Mouse (Mus musculus): Measurements from ENCODE around the gene 4930507D05Rik. TPM values are rescaled to one million over a fixed set of nuclear protein-coding genes. Genes with fewer than 3 reads are reported as not detected.
"Not testable (repeated sequence)": the region's sequence is repeated elsewhere in the genome, so short reads cannot be mapped to it uniquely, and the experiment has no call there.

The 4930507D05Rik gene
- polyA plus RNA-seq, 1 experiment from 2014 or later: 0.95 TPM

DNA sequence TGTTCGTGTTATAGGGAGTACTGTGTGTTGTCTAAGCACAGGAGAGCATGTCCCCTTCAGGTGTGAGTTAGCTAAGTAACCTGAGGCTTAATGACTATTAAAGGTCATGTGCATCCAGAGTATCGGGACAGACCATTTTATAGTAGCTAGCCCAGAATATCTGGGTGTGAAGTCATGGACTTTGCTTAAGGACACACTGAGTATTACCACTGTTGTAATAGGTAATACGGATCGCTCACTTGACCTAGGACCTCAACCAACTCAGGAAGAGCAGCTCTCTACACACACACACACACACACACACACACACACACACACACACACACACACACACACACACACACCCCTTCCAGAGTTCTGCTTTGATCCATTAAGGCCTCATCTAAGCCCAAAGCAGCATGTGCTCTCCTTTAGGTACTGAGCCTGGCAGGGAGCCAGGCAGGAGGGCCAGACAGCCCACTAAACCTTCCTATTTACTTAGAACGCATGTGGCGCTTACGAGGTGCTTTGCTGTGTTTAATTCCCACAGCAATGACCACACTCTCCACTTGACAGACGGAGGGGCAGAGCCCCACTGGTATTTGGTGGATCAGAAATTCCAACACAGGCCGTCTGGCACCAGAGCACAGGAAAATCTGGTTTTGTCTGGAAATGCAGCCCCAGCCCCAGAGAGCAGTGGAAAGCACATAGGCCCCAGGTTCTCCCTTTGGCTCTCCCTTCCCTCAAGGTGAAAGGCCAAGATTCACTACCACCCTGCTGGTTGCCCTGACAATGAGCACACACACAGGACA, 24.0 kb upstream of the 4930507D05Rik start:
- no peak for DNase-seq (ENCODE audit: low spot score)
- H3K27ac ChIP-seq: peak overlapping the region; percentile 47; the same call in 1 of the 2 replicates
- no peaks in the 10 kb centered on the region for H3K27me3 ChIP-seq (ENCODE audit: insufficient read depth, poor library complexity, severe bottlenecking)
- H3K9me3 ChIP-seq: no peaks in the 10 kb centered on the region
- H3K4me3 ChIP-seq: no peak overlapping the region
- 52% methylated on average over 9 of the region's 9 CpGs for WGBS
- peaks cover 28% of the 10 kb centered on the region for H3K36me3 ChIP-seq
- peaks cover 39% of the 10 kb centered on the region for H3K4me1 ChIP-seq

- Histone ChIP-seq H3K4me3 (no peak overlapping the region), H3K27me3 (ENCODE audit: insufficient read depth, poor library complexity, severe bottlenecking) (no peaks in the 10 kb centered on the region), H3K36me3 (peaks cover 79% of the 10 kb centered on the region), H3K9me3 (no peaks in the 10 kb centered on the region), H3K4me1 (peaks cover 5% of the 10 kb centered on the region), H3K27ac (no peak overlapping the region)
- 94% methylated on average over 5 of the region's 5 CpGs for WGBS
- no peak for DNase-seq (ENCODE audit: low spot score)
Measured at GRCm38 (mm10) chr10:62430427-62430826, 18.9 kb upstream of the 4930507D05Rik start.

- H3K9me3 ChIP-seq: no peaks in the 10 kb centered on the region
- H3K27me3 ChIP-seq (ENCODE audit: insufficient read depth, poor library complexity, severe bottlenecking): no peaks in the 10 kb centered on the region
- H3K27ac ChIP-seq: peak overlapping the region; percentile 99
- DNase-seq (ENCODE audit: low spot score): no peak
- WGBS: 32% methylated on average over 18 of the region's 18 CpGs
- H3K4me3 ChIP-seq: peak overlapping the region; percentile 96
- H3K36me3 ChIP-seq: peaks cover 23% of the 10 kb centered on the region
- H3K4me1 ChIP-seq: peaks cover 12% of the 10 kb centered on the region
Measured at GRCm38 (mm10) chr10:62450280-62450640, 971 bp downstream of the 4930507D05Rik start.

DNA sequence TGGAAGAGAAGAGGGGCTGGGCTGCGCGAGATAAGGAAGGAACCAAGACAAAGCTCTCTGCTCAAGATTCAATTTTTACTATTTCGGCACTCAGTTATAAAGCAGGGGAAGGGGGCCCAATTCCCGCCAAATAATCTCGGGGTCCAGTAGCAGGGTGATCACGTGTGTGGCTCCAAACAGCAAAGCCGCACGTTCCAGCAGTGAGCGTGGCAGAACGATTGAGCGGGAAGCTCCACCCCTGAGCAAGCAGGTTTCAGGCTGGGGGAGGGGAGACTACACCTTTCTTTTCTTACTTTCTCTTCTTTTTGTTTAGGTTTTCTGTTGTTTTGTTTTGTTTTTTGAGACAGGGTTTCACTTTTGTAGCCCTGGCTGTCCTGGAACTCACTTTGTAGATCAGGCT, 2.7 kb downstream of the 4930507D05Rik start:
- H3K27me3 ChIP-seq (ENCODE audit: insufficient read depth, poor library complexity, severe bottlenecking); H3K27ac ChIP-seq; H3K9me3 ChIP-seq; H3K4me3 ChIP-seq; DNase-seq (ENCODE audit: low spot score): not testable (repeated sequence)
- H3K4me1 ChIP-seq: peaks cover 12% of the 10 kb centered on the region
- 63% methylated on average over 11 of the region's 11 CpGs for WGBS
- H3K36me3 ChIP-seq: peaks cover 22% of the 10 kb centered on the region

DNA sequence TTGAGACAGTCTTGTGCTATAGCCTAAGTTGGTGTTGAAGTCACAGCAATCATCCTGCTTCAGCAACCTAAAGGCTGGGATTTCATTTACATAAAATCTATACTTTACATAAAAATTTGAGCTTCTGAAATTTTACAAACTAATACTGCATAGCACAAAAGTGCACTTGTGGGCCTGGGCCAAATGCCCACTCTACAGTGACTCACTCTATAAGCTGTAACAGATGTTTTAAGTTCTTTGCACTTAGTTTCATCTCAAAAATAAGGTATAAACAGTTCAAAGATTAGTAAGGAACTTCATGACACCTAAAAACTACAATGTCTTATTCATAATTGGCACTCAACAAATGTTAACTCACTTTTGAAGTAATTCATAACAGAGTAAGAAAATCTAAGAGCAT, 12.0 kb downstream of the 4930507D05Rik start:
- H3K36me3 ChIP-seq: peaks cover 59% of the 10 kb centered on the region
- H3K4me3 ChIP-seq: no peak overlapping the region
- H3K4me1 ChIP-seq: no peaks in the 10 kb centered on the region
- no peaks in the 10 kb centered on the region for H3K9me3 ChIP-seq
- no peak overlapping the region for H3K27ac ChIP-seq
- H3K27me3 ChIP-seq (ENCODE audit: insufficient read depth, poor library complexity, severe bottlenecking): no peaks in the 10 kb centered on the region
- DNase-seq (ENCODE audit: low spot score): no peak

- Histone ChIP-seq H3K9me3 (no peaks in the 10 kb centered on the region), H3K36me3 (peaks cover 3% of the 10 kb centered on the region; the same call in 1 of the 2 replicates), H3K27me3 (ENCODE audit: insufficient read depth, poor library complexity, severe bottlenecking) (no peaks in the 10 kb centered on the region), H3K27ac (no peak overlapping the region), H3K4me3 (no peak overlapping the region), H3K4me1 (no peaks in the 10 kb centered on the region)
- 92% methylated on average over 4 of the region's 4 CpGs for WGBS
- DNase-seq (ENCODE audit: low spot score): no peak
Measured at GRCm38 (mm10) chr10:62469736-62470135, 20.4 kb downstream of the 4930507D05Rik start.

- Histone ChIP-seq H3K27me3 (ENCODE audit: insufficient read depth, poor library complexity, severe bottlenecking) (no peaks in the 10 kb centered on the region), H3K9me3 (no peaks in the 10 kb centered on the region), H3K27ac (no peak overlapping the region), H3K4me1 (no peaks in the 10 kb centered on the region), H3K36me3 (peaks cover 3% of the 10 kb centered on the region; the same call in 1 of the 2 replicates), H3K4me3 (no peak overlapping the region)
- 55% methylated on average over 5 of the region's 5 CpGs for WGBS
- DNase-seq (ENCODE audit: low spot score): no peak
Measured at GRCm38 (mm10) chr10:62471105-62471504, 21.8 kb downstream of the 4930507D05Rik start.

GRCm38 (mm10) chr10:62474944-62475343, 25.7 kb downstream of the 4930507D05Rik start:
- no peaks in the 10 kb centered on the region for H3K9me3 ChIP-seq
- peaks cover 8% of the 10 kb centered on the region; the same call in 1 of the 2 replicates for H3K36me3 ChIP-seq
- DNase-seq (ENCODE audit: low spot score): no peak
- WGBS: 90% methylated on average over 10 of the region's 10 CpGs
- H3K27ac ChIP-seq: no peak overlapping the region
- no peaks in the 10 kb centered on the region for H3K27me3 ChIP-seq (ENCODE audit: insufficient read depth, poor library complexity, severe bottlenecking)
- no peak overlapping the region for H3K4me3 ChIP-seq
- no peaks in the 10 kb centered on the region for H3K4me1 ChIP-seq

GRCm38 (mm10) chr10:62476980-62477379, 27.7 kb downstream of the 4930507D05Rik start:
- H3K27me3 ChIP-seq (ENCODE audit: insufficient read depth, poor library complexity, severe bottlenecking): no peaks in the 10 kb centered on the region
- 78% methylated on average over 2 of the region's 2 CpGs for WGBS
- H3K9me3 ChIP-seq: no peaks in the 10 kb centered on the region
- no peak overlapping the region for H3K4me3 ChIP-seq
- H3K4me1 ChIP-seq: no peaks in the 10 kb centered on the region
- no peak for DNase-seq (ENCODE audit: low spot score)
- no peak overlapping the region for H3K27ac ChIP-seq
- H3K36me3 ChIP-seq: peaks cover 8% of the 10 kb centered on the region; the same call in 1 of the 2 replicates

DNA sequence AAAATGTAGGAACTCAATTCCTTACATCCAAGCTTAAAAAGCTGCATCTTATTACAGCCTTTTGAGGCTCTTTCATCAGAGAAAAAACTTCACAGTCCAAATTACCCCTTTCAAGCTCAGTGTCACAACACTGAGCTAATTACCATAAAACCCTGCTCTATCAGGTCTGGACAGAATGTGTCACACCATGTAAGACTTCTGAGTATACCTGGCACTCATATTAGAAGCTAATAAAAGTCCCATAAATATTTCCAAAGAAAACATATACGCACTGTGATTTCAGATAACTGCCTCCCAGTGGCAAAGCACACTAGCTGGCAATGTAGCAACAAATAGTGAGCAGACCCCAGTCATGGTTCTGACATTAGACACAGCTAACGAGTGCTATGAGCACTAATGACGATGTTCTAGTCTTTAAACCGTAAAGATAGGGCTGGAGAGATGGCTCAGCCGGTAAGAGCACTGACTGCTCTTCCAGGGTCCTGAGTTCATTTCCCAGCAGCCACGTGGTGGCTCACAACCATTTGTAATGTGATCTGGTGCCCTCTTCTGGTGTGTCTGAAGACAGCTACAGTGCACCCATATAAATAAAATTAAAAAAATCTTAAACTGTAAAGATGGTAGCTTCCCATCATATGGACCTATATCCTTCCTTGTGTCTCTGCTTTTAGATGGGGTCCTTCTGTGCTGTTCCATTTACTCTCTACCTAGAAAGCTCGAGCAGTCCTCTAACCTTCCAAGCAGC, 32.0 kb downstream of the 4930507D05Rik start:
- no peaks in the 10 kb centered on the region for H3K4me1 ChIP-seq
- no peak overlapping the region for H3K27ac ChIP-seq
- DNase-seq (ENCODE audit: low spot score): no peak
- H3K9me3 ChIP-seq: no peaks in the 10 kb centered on the region
- H3K4me3 ChIP-seq: no peak overlapping the region
- 72% methylated on average over 7 of the region's 7 CpGs for WGBS
- H3K36me3 ChIP-seq: peaks cover 8% of the 10 kb centered on the region; the same call in 1 of the 2 replicates
- no peaks in the 10 kb centered on the region for H3K27me3 ChIP-seq (ENCODE audit: insufficient read depth, poor library complexity, severe bottlenecking)

DNA sequence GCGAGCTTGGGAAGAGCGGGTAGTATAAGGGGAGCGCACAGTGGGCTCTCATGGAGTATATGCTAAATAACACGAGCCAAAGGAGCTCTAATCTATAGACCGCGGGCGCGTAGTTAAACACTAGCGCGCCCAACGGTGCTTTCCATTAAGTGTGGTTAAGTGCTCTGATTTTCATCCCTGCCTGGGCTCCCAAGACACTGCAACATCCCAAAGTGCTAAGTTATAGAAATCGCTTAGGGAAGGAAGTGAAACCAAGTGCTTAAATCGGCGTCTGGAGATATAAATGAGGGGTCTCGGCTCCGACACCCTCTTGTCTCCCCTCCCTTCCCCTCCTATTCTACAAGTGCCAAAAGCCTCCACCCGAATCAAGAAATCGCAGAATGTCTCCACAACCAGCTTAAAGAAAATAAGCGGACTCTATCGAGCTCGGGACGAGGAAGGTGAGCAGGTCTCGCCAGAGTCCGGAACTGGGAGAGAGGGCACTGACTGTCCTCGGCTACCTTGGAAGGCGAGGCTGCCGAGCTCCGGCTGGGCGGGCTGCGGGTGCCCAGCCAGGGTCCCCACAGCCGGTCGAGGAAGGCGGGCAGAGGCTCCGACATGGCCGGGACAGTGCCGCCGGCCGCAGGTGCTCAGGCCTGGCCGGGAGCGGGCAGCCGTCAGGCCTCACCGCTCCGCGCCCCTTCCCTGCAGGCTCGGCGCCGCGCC, 36.7 kb downstream of the 4930507D05Rik start:
- under 1% methylated on average over 48 of the region's 48 CpGs for WGBS
- no peak for DNase-seq (ENCODE audit: low spot score)

GRCm38 (mm10) chr10:62486618-62487415, 37.5 kb downstream of the 4930507D05Rik start, which contains the start of gene Vps26a:
Vps26a (minus strand) TSS chr10:62486805.
- H3K36me3 ChIP-seq: no peaks in the 10 kb centered on the region

More for the DNA sequence above, 36.7 kb downstream of the 4930507D05Rik start:
- Histone ChIP-seq H3K4me1 (no peaks in the 10 kb centered on the region), H3K9me3 (no peaks in the 10 kb centered on the region), H3K36me3 (no peaks in the 10 kb centered on the region), H3K27ac (peak overlapping the region; percentile 90), H3K27me3 (ENCODE audit: insufficient read depth, poor library complexity, severe bottlenecking) (no peaks in the 10 kb centered on the region), H3K4me3 (peak overlapping the region; percentile 90)

More at GRCm38 (mm10) chr10:62486618-62487415, 37.5 kb downstream of the 4930507D05Rik start, which contains the start of gene Vps26a:
- H3K27me3 ChIP-seq (ENCODE audit: insufficient read depth, poor library complexity, severe bottlenecking): no peaks in the 10 kb centered on the region
- peak; percentile 100 for DNase-seq (ENCODE audit: low spot score)
- no peaks in the 10 kb centered on the region for H3K4me1 ChIP-seq
- under 1% methylated on average over 59 of the region's 59 CpGs for WGBS
- H3K9me3 ChIP-seq: no peaks in the 10 kb centered on the region
- peak within 1 kb of the TSS; percentile 90 for H3K27ac ChIP-seq
- H3K4me3 ChIP-seq: peak within 1 kb of the TSS; percentile 90

Measured in heart, embryonic 10.5 days (tissue).